Mouse (Mus musculus) liver, embryonic 18 days (tissue): ENCODE results near the gene Olfr479. TPM values are rescaled to one million over a fixed set of nuclear protein-coding genes. Genes with fewer than 3 reads are reported as not detected.

Experiments used
- polyA plus RNA-seq: library from polyadenylated mRNA; depleted of rRNA; stranded (reverse); fragments of >200 nt; gene quantifications from 2 replicates; pipeline ENCODE4 v1.2.3, GENCODE M21; 2012; rRNA removed

Gene Olfr479
- polyA plus RNA-seq, result not detected in 2 replicates

DNA sequence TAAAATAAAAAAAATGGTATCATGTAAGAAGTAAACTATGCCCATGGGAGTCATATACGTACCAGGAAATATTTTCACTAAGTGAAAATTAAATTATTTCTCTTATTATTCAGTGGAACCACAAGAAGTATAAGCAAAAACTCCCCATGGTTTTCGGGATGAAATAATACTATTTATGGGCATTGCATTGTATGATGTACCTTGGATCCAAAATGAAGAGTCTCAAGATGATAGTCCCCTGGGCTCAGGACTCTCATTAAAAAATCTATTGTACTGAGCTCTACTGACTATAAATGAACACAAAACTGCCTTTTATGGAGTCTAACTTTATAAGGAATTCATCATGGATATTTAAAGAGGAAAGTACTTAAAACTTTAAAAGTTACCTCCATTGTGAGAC, at the start of gene Olfr479:
TSS of gene Olfr479 (plus strand) at position 301 of the 400 bp plus-strand sequence.

DNA sequence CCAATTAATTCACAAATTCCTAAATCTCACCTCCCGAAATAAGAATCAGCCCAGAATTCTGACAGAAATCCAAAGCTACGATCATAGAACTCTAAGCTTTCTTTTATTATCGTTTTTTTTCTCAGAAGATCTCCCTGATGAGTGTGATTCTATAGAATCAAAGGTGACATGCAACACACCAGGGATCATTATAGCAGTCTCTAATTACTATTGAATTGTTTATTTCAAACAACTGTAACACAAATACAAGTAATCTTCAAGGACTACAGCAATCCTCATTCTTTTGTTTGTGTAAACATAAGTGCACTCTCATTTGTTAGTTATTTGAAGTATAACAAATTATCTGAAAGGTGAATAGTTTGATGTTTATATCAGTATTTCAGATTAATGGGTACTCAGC, 16.6 kb upstream of the Olfr479 start, which contains the start of gene Olfr478:
TSS of gene Olfr478 (minus strand) at position 101 of the 400 bp plus-strand sequence.

DNA sequence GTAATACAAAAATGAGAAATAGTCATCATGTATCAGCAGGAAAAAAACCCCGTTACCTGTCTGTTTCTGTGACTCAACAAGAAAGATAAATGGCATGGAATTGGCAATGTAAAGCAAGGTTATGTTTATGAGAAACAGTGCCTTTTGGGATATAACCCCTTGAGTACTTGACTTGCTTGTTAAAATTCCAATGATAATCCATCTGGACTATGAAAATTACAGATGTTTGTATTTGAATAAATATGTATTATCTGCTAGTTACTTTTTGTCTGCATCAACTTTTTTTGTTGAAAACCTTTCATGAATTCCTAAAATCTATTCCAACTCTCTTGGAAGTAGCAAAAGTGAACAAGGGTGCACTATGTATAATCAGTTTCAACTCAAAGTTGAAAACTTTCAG, 16.8 kb downstream of the Olfr479 start, which contains the start of gene Olfr480:
TSS of gene Olfr480 (minus strand) at position 101 of the 400 bp plus-strand sequence.

DNA sequence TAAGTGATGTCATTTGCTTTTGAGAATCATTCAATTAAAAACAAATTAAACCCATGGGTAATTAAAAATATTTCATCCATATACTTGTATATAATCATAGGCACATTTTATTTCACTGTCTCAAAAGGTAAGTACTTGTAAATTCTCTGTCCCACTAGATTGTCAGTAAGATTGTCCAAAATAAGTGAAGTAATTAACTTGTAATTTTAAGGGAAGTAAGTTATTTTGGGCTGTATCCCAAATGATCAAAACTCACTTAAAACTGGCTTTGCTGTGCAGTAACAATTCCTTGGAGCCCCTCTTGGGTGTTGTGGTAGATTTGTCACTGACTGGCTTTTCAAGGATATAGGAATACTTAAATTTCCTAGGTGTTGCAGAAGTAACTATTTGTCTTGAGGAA, 29.1 kb downstream of the Olfr479 start, which contains the start of gene Olfr481:
TSS of gene Olfr481 (plus strand) at position 301 of the 400 bp plus-strand sequence.

DNA sequence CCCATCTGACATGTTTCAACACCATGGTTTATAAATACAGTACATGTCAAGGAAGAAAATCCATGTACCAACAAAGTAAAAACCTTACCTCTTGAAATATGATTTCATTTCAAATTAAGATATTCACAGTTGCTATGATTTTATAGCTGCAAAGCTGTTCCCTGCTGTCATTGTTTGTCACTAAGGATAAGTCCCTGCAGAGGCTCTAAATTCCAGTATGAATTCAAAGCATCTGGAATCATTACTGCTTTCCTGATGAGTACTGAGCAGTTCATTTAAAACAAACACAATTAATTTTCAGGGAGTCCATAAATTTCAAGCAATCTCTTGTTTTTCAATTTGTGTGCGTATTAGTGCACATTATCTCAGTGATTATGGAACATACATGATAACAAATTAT, 47.0 kb downstream of the Olfr479 start, which contains the start of gene Olfr482:
TSS of gene Olfr482 (minus strand) at position 101 of the 400 bp plus-strand sequence.

DNA sequence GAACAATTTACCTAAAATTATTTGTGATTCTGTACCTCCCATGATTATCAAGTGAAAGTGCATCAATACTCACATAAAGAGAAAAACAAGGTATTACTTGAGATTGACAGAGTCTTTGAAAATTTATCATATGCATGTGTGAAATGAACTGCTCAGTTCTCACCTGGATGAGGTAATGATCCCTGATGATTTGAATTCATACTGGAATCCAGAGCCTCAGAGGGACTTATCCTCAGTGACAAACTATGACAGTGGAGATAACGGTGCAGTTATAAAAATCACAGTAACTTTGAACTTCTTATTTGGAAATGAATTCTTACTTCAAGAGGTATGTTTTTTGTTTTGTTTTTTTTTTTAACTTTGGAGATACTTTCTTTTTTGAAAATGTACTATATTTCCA, 50.1 kb downstream of the Olfr479 start, which contains the start of gene Olfr483:
TSS of gene Olfr483 (plus strand) at position 301 of the 400 bp plus-strand sequence.

Other genes starting within 250 kb of the Olfr479 start
- not detected in 2 replicates for gene Ovch2, start 249.5 kb upstream of the Olfr479 start, polyA plus RNA-seq
- gene Olfr467, start 238.4 kb upstream of the Olfr479 start, polyA plus RNA-seq, result not detected in 2 replicates
- not detected in 2 replicates for gene Olfr469, start 225.2 kb upstream of the Olfr479 start, polyA plus RNA-seq
- not detected in 2 replicates for gene Olfr470, start 203.2 kb upstream of the Olfr479 start, polyA plus RNA-seq
- gene Olfr472, start 152.8 kb upstream of the Olfr479 start, polyA plus RNA-seq, result not detected in 2 replicates
- gene Olfr473, start 120.2 kb upstream of the Olfr479 start, polyA plus RNA-seq, result not detected in 2 replicates
- not detected in 2 replicates for gene Olfr474, start 96.0 kb upstream of the Olfr479 start, polyA plus RNA-seq
- not detected in 2 replicates for gene Olfr476, start 85.9 kb upstream of the Olfr479 start, polyA plus RNA-seq
- not detected in 2 replicates for gene Olfr477, start 64.0 kb upstream of the Olfr479 start, polyA plus RNA-seq
- gene Olfr478, start 16.7 kb upstream of the Olfr479 start, polyA plus RNA-seq, result not detected in 2 replicates
- gene Olfr480, start 16.7 kb downstream of the Olfr479 start, polyA plus RNA-seq, result not detected in 2 replicates
- not detected in 2 replicates for gene Olfr481, start 29.2 kb downstream of the Olfr479 start, polyA plus RNA-seq
- 0.01 TPM in 1 of 2 replicates, not detected in the other for gene Olfr482, start 46.9 kb downstream of the Olfr479 start, polyA plus RNA-seq
- gene Olfr483, start 50.2 kb downstream of the Olfr479 start, polyA plus RNA-seq, result not detected in 2 replicates
- not detected in 2 replicates for gene Olfr484, start 76.8 kb downstream of the Olfr479 start, polyA plus RNA-seq
- not detected in 2 replicates for gene Olfr485, start 109.2 kb downstream of the Olfr479 start, polyA plus RNA-seq
- not detected in 2 replicates for gene Olfr486, start 122.0 kb downstream of the Olfr479 start, polyA plus RNA-seq
- not detected in 2 replicates for gene Olfr487, start 163.9 kb downstream of the Olfr479 start, polyA plus RNA-seq
- gene Olfr488, start 207.7 kb downstream of the Olfr479 start, polyA plus RNA-seq, result not detected in 2 replicates
- not detected in 2 replicates for gene Olfr490, start 238.2 kb downstream of the Olfr479 start, polyA plus RNA-seq